Mouse (Mus musculus) E14TG2a.4 (cell line): ENCODE data around the gene Atg4c.

Source experiments
- H3K27me3 ChIP-seq: 2 replicates; pipeline ENCODE4 v1.6.1; 2014; ENCODE audit warnings: low read length, control low read depth; ENCODE audit not compliant: insufficient read depth
- H3K36me3 ChIP-seq: 2 replicates; pipeline ENCODE4 v1.6.1; 2014; ENCODE audit warnings: low read length, control low read depth; ENCODE audit not compliant: insufficient read depth
- H3K4me1 ChIP-seq: replicated peaks from 2 replicates; pipeline ENCODE4 v1.6.1; 2014; ENCODE audit warnings: low read depth, low read length, control low read depth
- H3K4me3 ChIP-seq: replicated peaks from 2 replicates; pipeline ENCODE4 v1.5.1; 2014; ENCODE audit warnings: mild to moderate bottlenecking, low read length
- H3K9me3 ChIP-seq: 2 replicates; pipeline ENCODE4 v1.6.1; 2014; ENCODE audit warnings: low read length, control low read depth
- CTCF ChIP-seq: conservative IDR thresholded peaks from 2 replicates; pipeline ENCODE4 v1.5.1; 2014; ENCODE audit warnings: low read length
- NANOG ChIP-seq: IDR thresholded peaks from 2 replicates; pipeline ENCODE4 v1.6.1; 2014; ENCODE audit warnings: borderline replicate concordance, low read length, mixed read lengths
- POU5F1 ChIP-seq: IDR thresholded peaks from 2 replicates; pipeline ENCODE4 v1.6.1; 2014; ENCODE audit warnings: low read length, borderline replicate concordance

Gene Atg4c

DNA sequence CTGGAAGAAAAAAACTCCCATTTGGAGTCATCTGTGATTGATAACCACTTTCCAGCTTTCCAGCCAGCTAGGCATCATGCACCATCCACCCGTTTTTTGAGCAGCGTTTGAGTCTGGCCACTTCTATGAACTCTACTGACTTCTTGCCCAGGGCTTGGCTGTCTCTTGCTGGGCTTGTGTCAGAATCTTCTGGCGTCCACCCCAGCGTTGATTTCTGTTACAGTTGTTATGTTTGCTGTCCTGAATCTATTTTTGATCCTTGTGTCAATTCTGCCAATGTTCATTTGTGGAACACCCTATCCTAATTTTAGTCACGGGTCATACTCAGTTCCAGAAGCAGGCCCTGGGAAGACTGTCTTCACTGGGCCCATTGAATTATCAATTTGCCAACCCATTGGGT is 12.8 kb upstream of the Atg4c start:
- Histone ChIP-seq H3K4me3 (no peak overlapping the region), H3K4me1 (peaks cover 10% of the 10 kb centered on the region), H3K9me3 (no peaks in the 10 kb centered on the region), H3K27me3 (peaks cover 2% of the 10 kb centered on the region; the same call in 1 of the 2 replicates), H3K36me3 (no peaks in the 10 kb centered on the region)
- TF ChIP-seq NANOG (no peak), CTCF (no peak), POU5F1 (no peak)

DNA sequence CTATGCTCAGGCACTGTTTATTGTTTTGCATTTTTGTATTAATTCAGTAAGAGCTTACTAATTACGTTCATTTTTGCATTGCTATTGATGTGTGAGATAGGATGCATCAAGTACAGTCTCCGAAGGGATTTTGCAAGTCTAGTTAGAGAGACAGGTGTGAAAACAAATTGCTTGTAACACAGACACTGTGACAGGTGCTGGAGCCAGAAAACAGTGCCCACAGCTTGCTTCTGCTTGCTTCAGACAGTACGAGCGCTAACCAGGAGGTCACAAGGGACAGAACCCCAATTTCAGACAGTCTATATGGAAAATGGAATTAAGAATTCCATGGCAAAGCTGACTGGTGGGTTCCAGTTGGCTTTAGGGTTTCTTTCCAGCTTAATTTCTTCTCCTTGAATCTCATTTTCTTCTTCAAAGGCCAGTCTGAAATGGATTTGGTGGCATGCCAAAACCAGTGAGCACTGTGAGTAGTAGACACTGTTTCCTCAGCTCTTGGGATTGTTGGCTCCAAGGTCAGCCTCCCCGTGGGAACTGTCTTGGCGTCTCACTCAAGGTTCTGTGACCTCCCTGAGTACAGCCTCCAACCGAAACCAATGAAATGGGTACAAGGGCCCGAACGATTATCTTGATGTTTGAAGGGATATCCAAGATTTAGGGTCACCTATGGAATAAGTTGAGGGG is 11.9 kb upstream of the Atg4c start:
- H3K4me1 ChIP-seq: peaks cover 10% of the 10 kb centered on the region
- peaks cover 2% of the 10 kb centered on the region; the same call in 1 of the 2 replicates for H3K27me3 ChIP-seq
- no peak overlapping the region for H3K4me3 ChIP-seq
- TF ChIP-seq CTCF: no peak
- TF ChIP-seq NANOG: no peak
- no peak for TF ChIP-seq POU5F1
- H3K9me3 ChIP-seq: no peaks in the 10 kb centered on the region
- no peaks in the 10 kb centered on the region for H3K36me3 ChIP-seq

DNA sequence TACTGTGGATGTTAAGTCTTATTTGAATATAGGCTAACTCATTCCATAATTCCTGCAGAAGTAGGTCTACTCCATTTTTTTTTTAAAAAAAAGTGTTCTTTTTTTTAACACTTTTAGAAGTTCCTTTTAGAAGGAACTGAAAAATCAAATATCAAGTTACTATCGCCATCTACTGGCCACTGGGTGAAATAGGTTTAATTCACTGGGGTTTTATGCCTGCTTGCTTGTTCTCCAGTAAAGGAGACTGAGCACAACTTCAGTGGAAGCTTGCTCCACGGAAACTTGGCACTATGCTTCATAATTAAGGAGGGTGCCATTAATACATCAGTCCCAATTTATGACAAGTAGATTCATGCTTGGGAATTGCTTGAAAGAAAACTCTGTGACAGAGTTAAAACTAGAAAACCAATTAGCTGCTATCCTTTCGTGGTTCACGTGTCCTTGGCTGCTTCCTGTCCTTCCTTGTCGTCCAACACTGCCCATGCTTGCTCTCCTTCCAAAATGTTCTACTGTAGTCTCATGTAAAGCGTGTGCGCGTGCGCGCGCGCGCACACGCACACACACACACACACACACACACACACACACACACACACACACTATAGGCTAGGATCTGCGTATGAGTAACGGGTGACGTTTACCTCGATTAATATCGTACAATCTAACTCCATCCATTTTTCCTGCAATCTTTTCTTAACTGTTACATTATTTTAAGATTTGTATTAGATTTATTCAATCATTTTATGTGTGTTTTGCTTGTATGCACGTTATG is 10.9 kb upstream of the Atg4c start:
- TF ChIP-seq CTCF (peak; percentile 66), POU5F1 (no peak)
- H3K9me3 ChIP-seq: no peaks in the 10 kb centered on the region
- H3K36me3 ChIP-seq: no peaks in the 10 kb centered on the region
- peaks cover 10% of the 10 kb centered on the region for H3K4me1 ChIP-seq
- H3K4me3 ChIP-seq: no peak overlapping the region
- H3K27me3 ChIP-seq: no peaks in the 10 kb centered on the region; the same call in 1 of the 2 replicates

DNA sequence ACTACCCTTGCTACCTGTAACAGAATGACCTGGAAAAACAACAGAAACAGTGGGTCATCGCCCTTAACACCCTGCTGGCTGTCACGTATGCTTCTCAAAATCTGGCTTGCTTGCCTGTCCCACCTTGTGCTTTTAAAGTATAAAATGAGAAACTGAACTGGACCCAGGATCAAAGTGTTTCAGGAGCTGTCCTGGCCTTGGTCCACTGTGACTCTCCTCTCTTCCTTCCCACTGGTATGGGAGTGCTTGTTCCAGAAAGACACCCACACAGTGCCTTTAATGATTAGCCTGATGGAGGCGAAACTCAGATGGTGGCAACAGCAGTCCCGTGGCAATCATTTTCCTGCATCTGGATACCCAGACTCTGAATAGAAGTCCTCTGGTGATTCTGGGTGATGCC is 9.1 kb upstream of the Atg4c start:
- H3K4me1 ChIP-seq: peaks cover 7% of the 10 kb centered on the region
- no peaks in the 10 kb centered on the region; the same call in 1 of the 2 replicates for H3K27me3 ChIP-seq
- TF ChIP-seq POU5F1 (no peak), CTCF (no peak), NANOG (no peak)
- no peaks in the 10 kb centered on the region for H3K36me3 ChIP-seq
- H3K4me3 ChIP-seq: no peak overlapping the region
- H3K9me3 ChIP-seq: no peaks in the 10 kb centered on the region

DNA sequence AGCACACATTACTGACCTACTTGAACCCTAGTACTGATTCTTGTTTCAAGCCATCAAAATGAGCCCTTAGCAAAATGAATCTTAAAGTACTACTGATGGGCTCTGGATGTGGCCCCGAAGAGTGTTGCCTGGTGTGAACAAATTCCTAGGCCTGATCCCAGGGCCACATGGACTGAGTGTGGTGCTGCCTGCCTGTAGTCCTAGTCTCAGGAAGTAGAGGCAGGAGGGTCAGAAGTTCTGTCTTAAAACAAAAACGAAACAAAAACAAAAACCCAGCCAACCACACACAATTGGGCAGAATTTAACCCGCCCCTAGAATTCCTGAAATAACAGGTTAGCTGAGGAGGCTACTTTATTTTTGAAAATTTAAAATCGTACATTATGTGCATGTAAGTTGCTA is 8.4 kb upstream of the Atg4c start:
- TF ChIP-seq POU5F1 (no peak), CTCF (no peak), NANOG (no peak)
- 0 out of 2 replicates have a peak, but pooled peaks cover 1% of the 10 kb centered on the region for H3K4me1 ChIP-seq
- H3K4me3 ChIP-seq: no peak overlapping the region
- no peaks in the 10 kb centered on the region; the same call in 1 of the 2 replicates for H3K27me3 ChIP-seq
- no peaks in the 10 kb centered on the region for H3K9me3 ChIP-seq
- H3K36me3 ChIP-seq: no peaks in the 10 kb centered on the region

DNA sequence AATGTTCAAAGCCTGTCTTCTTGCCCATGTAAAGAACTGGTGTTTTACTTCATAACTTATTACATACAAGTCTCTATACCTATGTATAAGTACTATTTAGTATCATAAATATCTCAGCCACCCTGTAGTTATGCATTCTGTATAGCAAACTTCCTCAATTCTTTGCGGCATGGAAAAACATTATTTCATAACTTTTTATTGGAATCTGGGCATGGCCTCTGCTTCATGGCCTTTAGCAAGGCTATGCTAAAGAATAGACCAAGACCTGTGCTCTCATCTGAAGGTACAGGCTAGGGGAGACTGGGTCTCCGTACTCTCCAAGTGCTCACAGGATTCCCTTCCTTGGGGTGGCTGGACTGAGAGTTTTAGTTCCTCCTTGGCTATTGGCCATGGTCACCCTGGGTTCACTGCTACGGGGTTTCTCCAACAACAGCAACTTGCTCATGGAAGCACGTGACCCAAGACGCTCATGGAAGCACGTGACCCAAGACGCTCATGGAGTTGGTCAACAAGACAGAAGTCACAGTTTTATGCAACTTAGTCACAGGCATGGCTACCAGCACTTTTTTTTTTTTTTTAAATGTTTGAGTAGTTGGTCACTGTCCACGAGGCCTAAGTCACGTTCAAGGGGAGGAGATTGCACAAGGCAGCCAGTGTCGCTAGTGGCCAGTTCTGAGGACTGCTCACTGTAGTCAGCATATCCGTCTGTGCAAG is 7.2 kb upstream of the Atg4c start:
- no peak overlapping the region for H3K4me3 ChIP-seq
- H3K27me3 ChIP-seq: 0 out of 2 replicates have a peak, but pooled peaks cover 3% of the 10 kb centered on the region
- no peaks in the 10 kb centered on the region for H3K4me1 ChIP-seq
- H3K9me3 ChIP-seq: no peaks in the 10 kb centered on the region
- TF ChIP-seq NANOG (no peak), POU5F1 (no peak), CTCF (no peak)
- H3K36me3 ChIP-seq: no peaks in the 10 kb centered on the region

DNA sequence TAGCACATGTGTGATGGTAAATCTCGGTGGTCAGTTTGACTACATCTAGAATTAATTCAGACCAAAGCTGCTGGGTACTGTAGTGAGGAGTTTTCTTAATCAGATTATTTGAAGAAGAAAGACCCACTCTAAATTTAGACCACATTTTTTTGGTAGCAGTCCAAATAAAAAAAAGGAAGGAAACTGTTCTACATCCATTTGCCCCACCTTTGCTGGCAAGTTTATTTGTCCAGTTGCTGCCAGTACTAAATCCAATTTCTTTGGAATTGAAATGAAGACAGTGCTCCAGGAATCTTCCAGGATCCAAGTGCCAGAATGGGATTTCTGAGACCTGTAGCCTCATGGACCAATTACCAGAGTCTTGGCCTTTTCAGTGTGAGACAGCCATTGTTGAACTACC is 1.1 kb upstream of the Atg4c start:
- peaks cover 12% of the 10 kb centered on the region for H3K4me1 ChIP-seq
- TF ChIP-seq NANOG: no peak
- TF ChIP-seq POU5F1: no peak
- no peak for TF ChIP-seq CTCF

DNA sequence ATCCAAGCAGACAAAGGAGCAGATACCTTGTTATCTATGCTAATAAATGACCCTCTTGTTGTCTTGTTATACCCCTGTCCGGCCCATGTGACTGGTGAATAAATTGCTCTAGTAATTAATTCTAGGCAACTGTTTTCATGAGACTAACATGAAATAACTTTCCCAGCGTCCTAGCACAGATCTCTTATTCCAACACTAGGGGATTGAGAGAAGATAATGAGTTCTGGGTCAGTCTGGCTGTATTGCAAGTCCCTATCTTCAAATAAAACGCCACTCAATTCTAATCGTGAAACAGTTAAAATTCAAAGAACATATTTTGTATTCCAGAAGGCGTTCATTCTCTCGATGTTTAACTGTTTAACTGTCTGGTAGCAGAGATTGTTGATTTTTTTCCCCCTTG is 520 bp upstream of the Atg4c start:
- peak overlapping the region; percentile 85 for H3K4me3 ChIP-seq
- no peaks in the 10 kb centered on the region for H3K36me3 ChIP-seq
- H3K27me3 ChIP-seq: 0 out of 2 replicates have a peak, but pooled peaks cover 3% of the 10 kb centered on the region
- H3K9me3 ChIP-seq: peaks cover 8% of the 10 kb centered on the region; the same call in 1 of the 2 replicates
- H3K4me1 ChIP-seq: peaks cover 12% of the 10 kb centered on the region
- TF ChIP-seq NANOG (no peak), CTCF (no peak), POU5F1 (no peak)

More for the DNA sequence above, 1.1 kb upstream of the Atg4c start:
- 0 out of 2 replicates have a peak, but pooled peaks cover 3% of the 10 kb centered on the region for H3K27me3 ChIP-seq
- peaks cover 2% of the 10 kb centered on the region; the same call in 1 of the 2 replicates for H3K9me3 ChIP-seq
- no peaks in the 10 kb centered on the region for H3K36me3 ChIP-seq
- no peak overlapping the region for H3K4me3 ChIP-seq
